Mouse (Mus musculus): ENCODE measurements at regions not wholly inside any gene's neighbourhood (a gene's known extent, or its start where the extent isn't known, plus 50 kb on each side); places are given as distances from the start of the nearest gene placed in this dataset.

DNA sequence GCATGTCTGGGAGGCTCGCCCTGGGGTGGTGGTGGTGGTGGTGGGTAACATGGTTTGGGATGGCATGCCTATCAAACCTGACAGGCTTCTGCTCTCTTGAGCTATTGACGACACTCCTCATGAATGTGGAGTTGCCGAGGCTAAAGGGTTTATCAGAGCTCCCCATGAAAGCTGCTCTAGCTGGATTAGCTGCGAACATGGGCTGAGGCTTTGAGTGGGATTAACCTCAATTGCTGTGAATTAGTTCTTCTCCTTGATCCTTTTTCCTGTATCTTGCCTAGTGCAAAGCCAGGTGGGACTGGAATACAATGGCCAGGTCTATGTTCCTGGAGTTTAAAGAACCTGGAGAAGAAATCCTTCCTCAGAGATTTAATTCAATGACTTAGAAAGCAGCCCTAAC is 150.6 kb downstream of the Nmur2 start:
- TF ChIP-seq CTCF (IDR thresholded peaks at IDR 0.05; ENCODE audit: borderline replicate concordance, extremely low read depth, insufficient read depth, insufficient read length) = no peak
- TF ChIP-seq POLR2A (IDR thresholded peaks at IDR 0.05; ENCODE audit: borderline replicate concordance, extremely low read depth, insufficient read depth, insufficient read length, poor library complexity, severe bottlenecking) = no peak
